Mouse (Mus musculus) ES-Bruce4 (cell line): ENCODE measurements around the gene Chp2. TPM values are rescaled to one million over a fixed set of nuclear protein-coding genes. Genes with fewer than 3 reads are reported as not detected.

Source experiments
- H3K27ac ChIP-seq: 2 replicates; pipeline ENCODE4 v1.5.1; 2012; ENCODE audit warnings: low read length, inconsistent platforms; ENCODE audit not compliant: insufficient read depth
- H3K27me3 ChIP-seq: 2 replicates; pipeline ENCODE4 v1.6.1; 2012; ENCODE audit warnings: mild to moderate bottlenecking, low read length, inconsistent platforms; ENCODE audit not compliant: control insufficient read depth, poor library complexity, insufficient read depth, severe bottlenecking
- H3K36me3 ChIP-seq: 2 replicates; pipeline ENCODE4 v1.6.1; 2012; ENCODE audit warnings: inconsistent platforms, mild to moderate bottlenecking, low read length, moderate library complexity; ENCODE audit not compliant: control insufficient read depth, poor library complexity, insufficient read depth, severe bottlenecking
- H3K4me1 ChIP-seq: one replicate; pipeline ENCODE4 v1.8.1; 2011; ENCODE audit warnings: low read length; ENCODE audit not compliant: control insufficient read depth, insufficient read depth
- H3K4me3 ChIP-seq: 2 replicates; pipeline ENCODE4 v1.5.1; 2011; ENCODE audit warnings: low read depth, mild to moderate bottlenecking, low read length
- H3K9ac ChIP-seq: 2 replicates; pipeline ENCODE4 v1.6.1; 2012; ENCODE audit warnings: low read depth, mild to moderate bottlenecking, inconsistent platforms; ENCODE audit not compliant: poor library complexity, severe bottlenecking
- H3K9me3 ChIP-seq: replicated peaks from 2 replicates; pipeline ENCODE4 v1.6.1; 2012; ENCODE audit warnings: mild to moderate bottlenecking, low read length, inconsistent platforms; ENCODE audit not compliant: control insufficient read depth, poor library complexity, insufficient read depth, severe bottlenecking
- CTCF ChIP-seq: IDR thresholded peaks from one replicate; pipeline ENCODE4 v1.8.1; 2011; ENCODE audit warnings: low read depth, low read length
- EP300 ChIP-seq: IDR thresholded peaks from 2 replicates; pipeline ENCODE4 v1.6.1; 2011; ENCODE audit warnings: low read depth, low read length; ENCODE audit not compliant: insufficient read depth
- POLR2A ChIP-seq: IDR thresholded peaks from one replicate; pipeline ENCODE4 v1.8.1; 2011; ENCODE audit warnings: low read length; ENCODE audit not compliant: insufficient read depth
- polyA plus RNA-seq: library from polyadenylated mRNA; stranded (reverse); fragments of >200 nt; gene quantifications from 2 replicates; pipeline ENCODE4 v1.2.4, GENCODE M21; 2011; ENCODE audit warnings: low read depth; ENCODE audit not compliant: missing spikeins, insufficient read depth, insufficient read length

Chp2 gene
- polyA plus RNA-seq, 1 experiment = not detected

- Histone ChIP-seq H3K36me3 (no peaks in the 10 kb centered on the region), H3K4me3 (no peak overlapping the region), H3K9me3 (no peaks in the 10 kb centered on the region), H3K27ac (no peak overlapping the region), H3K4me1 (no peaks in the 10 kb centered on the region), H3K9ac (no peak overlapping the region), H3K27me3 (no peaks in the 10 kb centered on the region)
- TF ChIP-seq EP300 (no peak), CTCF (peak; percentile 69)
Measured at GRCm38 (mm10) chr7:122189484-122189883, 29.8 kb upstream of the Chp2 start.

- no peaks in the 10 kb centered on the region for H3K4me1 ChIP-seq
- no peak for TF ChIP-seq EP300
- no peak for TF ChIP-seq POLR2A
- TF ChIP-seq CTCF = no peak
- H3K36me3 ChIP-seq = no peaks in the 10 kb centered on the region
- H3K27ac ChIP-seq = no peak overlapping the region
- H3K4me3 ChIP-seq = no peak overlapping the region
- H3K27me3 ChIP-seq = no peaks in the 10 kb centered on the region
- no peaks in the 10 kb centered on the region; the same call in none of the 2 replicates for H3K9me3 ChIP-seq
- no peak overlapping the region for H3K9ac ChIP-seq
Measured at GRCm38 (mm10) chr7:122191097-122191496, 28.2 kb upstream of the Chp2 start.

DNA sequence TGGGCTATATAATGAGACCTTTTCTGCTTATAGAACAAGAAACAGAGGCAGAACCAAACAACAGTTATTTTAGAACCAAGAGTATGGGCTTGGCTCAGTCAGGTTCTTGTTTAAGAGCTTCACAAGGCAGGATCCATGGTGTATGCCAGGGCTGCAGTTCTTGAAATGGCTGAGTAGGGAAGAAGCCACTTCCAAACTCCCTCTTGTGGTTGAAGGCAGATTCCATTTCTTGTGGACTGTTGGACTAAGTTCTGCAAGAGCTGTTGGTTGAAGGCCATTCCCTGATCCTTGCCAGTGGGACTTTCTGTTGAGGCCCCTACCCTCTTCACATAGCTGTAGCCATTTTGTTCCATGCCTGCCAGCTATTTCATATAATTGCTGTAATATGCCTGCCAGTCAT is 25.4 kb upstream of the Chp2 start:
- no peaks in the 10 kb centered on the region for H3K4me1 ChIP-seq
- no peaks in the 10 kb centered on the region for H3K27me3 ChIP-seq
- no peak overlapping the region for H3K9ac ChIP-seq
- H3K4me3 ChIP-seq = no peak overlapping the region
- no peak for TF ChIP-seq EP300
- TF ChIP-seq POLR2A = no peak
- no peak for TF ChIP-seq CTCF
- H3K9me3 ChIP-seq = no peaks in the 10 kb centered on the region; the same call in none of the 2 replicates
- H3K36me3 ChIP-seq = no peaks in the 10 kb centered on the region
- H3K27ac ChIP-seq = no peak overlapping the region

DNA sequence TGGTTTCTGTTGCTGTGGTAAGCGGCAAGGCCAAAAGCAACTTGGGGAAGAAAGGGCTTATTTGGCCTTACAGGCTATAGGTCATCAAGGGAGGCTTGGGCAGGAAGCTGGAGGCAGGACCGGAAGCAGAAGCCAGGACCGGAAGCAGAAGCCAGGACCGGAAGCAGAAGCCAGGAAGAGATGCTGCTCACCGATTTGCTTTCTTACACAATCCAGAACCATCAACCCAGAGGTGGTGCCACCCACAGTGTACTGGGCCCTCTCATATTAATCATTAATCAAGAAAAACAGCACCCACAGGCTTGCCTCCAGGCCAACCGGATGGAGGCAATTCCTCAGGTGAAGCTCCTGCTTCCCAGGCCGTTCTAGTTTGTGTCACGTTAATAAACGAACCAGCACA is 22.5 kb upstream of the Chp2 start:
- Histone ChIP-seq H3K27ac (no peak overlapping the region), H3K9ac (no peak overlapping the region), H3K9me3 (no peaks in the 10 kb centered on the region; the same call in none of the 2 replicates), H3K4me3 (no peak overlapping the region), H3K27me3 (no peaks in the 10 kb centered on the region), H3K4me1 (no peaks in the 10 kb centered on the region), H3K36me3 (no peaks in the 10 kb centered on the region)
- no peak for TF ChIP-seq EP300
- no peak for TF ChIP-seq POLR2A
- no peak for TF ChIP-seq CTCF

DNA sequence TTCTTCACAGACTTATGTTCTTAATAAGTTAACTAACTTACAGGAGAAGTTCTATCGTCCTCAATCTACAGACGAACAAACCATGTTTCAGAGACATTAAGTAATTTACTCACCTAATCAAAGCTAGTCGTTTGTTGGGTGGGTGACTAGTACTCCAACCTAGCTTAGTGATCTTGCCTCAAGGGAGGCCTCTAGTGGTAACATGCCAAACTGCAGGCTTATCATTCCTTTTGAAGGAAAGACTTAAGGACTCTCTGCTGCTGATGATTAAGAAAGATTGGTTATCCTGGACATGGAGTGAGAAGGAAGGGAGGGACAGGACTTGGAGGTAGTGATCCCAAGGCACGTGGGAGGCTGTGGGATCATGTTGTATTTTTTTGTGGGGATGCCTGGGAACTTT is 22.0 kb upstream of the Chp2 start:
- Histone ChIP-seq H3K27me3 (no peaks in the 10 kb centered on the region), H3K4me1 (no peaks in the 10 kb centered on the region), H3K9ac (no peak overlapping the region), H3K36me3 (no peaks in the 10 kb centered on the region), H3K4me3 (no peak overlapping the region), H3K9me3 (no peaks in the 10 kb centered on the region; the same call in none of the 2 replicates), H3K27ac (no peak overlapping the region)
- TF ChIP-seq CTCF (no peak), EP300 (no peak)

DNA sequence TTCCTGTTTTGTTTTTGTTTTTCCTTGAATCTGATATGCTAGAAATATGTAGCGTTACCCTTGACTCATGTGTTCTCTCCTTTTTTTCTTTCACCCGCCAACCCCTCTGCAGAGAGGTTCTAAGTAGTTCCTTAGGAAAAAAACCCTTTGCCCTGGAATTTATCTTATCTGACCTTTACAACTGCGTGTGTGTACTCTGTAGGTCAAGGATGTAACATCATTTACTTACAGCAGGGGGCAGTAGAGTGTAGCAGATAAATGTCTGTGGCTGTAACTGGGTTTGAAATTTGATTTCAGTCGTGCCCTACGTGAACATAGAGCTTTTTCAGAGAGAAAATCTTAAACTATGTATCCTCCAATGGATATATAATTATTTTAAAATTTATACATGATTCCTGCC is 20.0 kb upstream of the Chp2 start:
- TF ChIP-seq CTCF (peak; percentile 11), EP300 (no peak), POLR2A (no peak)
- Histone ChIP-seq H3K9ac (no peak overlapping the region), H3K36me3 (no peaks in the 10 kb centered on the region), H3K4me3 (no peak overlapping the region), H3K27me3 (no peaks in the 10 kb centered on the region), H3K9me3 (no peaks in the 10 kb centered on the region; the same call in none of the 2 replicates), H3K4me1 (no peaks in the 10 kb centered on the region), H3K27ac (no peak overlapping the region)
